Mouse (Mus musculus) liver, embryonic 14.5 days (tissue): Measurements from ENCODE around the gene Clcn1.

Experiments
- CTCF ChIP-seq: IDR thresholded peaks from 2 replicates; pipeline ENCODE4 v1.5.1; 2016; ENCODE audit warnings: antibody characterized with exemption, low read depth, control low read depth
- EP300 ChIP-seq: IDR thresholded peaks from 2 replicates; pipeline ENCODE4 v1.6.1; 2016; ENCODE audit warnings: antibody characterized with exemption, low read depth

DNA sequence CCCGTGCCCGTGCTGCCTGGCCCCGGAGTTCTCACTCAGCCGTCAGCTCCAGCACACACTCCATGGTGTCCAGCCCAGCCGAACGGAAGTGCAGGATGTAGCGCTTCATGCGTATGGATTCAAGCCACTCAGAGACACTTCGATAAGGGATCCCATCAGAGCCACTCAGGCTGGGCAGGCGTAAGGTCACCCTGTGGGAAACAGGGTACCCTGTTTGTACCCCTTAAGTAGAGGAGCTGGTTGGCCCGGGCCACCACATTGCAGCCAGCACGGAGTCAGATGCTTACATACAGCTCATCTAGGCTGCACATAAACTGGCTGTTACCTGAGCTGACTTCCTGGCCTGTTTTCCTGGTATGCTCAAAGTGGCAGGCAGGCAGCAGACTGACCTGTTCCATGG, 72.4 kb downstream of the Clcn1 start:
- TF ChIP-seq EP300 (no peak), CTCF (no peak)
